Mouse (Mus musculus) forebrain, embryonic 11.5 days (tissue): ENCODE measurements at regions not wholly inside any gene's neighbourhood (a gene's known extent, or its start where the extent isn't known, plus 50 kb on each side); places are given as distances from the start of the nearest gene placed in this dataset.

Experiments
- ATAC-seq: fragments of 200-750 bp; cut with Nextera tagmentation; replicated peaks from 2 replicates; pipeline ENCODE4 v1.8.0; 2017; ENCODE audit warnings: moderate TSS enrichment; ENCODE audit not compliant: low FRiP score
- DNase-seq: peaks from one replicate; pipeline ENCODE4 v3.0.0-alpha.2; 2017; ENCODE audit warnings: low spot score
- H3K27ac ChIP-seq: fragments of 300-500 bp; sonication (generic); 2 replicates; pipeline ENCODE4 v1.5.1; 2014; ENCODE audit warnings: low read depth, low read length
- H3K27me3 ChIP-seq: fragments of 300-500 bp; sonication (generic); 2 replicates; pipeline ENCODE4 v1.6.1; 2014; ENCODE audit warnings: mild to moderate bottlenecking, low read length, mixed read lengths; ENCODE audit not compliant: control insufficient read depth, insufficient read depth
- H3K36me3 ChIP-seq: fragments of 300-500 bp; sonication (generic); 2 replicates; pipeline ENCODE4 v1.6.1; 2014; ENCODE audit warnings: mild to moderate bottlenecking, low read length, moderate library complexity, mixed read lengths; ENCODE audit not compliant: control insufficient read depth, insufficient read depth
- H3K4me1 ChIP-seq: fragments of 300-500 bp; sonication (generic); replicated peaks from 2 replicates; pipeline ENCODE4 v1.6.1; 2014; ENCODE audit warnings: low read length, mixed read lengths; ENCODE audit not compliant: control insufficient read depth, insufficient read depth
- H3K4me2 ChIP-seq: fragments of 300-500 bp; sonication (generic); 2 replicates; pipeline ENCODE4 v1.6.1; 2014; ENCODE audit warnings: low read depth, mild to moderate bottlenecking, low read length, moderate library complexity, mixed read lengths; ENCODE audit not compliant: severe bottlenecking
- H3K4me3 ChIP-seq: fragments of 300-500 bp; sonication (generic); 2 replicates; pipeline ENCODE4 v1.5.1; 2014; ENCODE audit warnings: low read depth, low read length
- H3K9ac ChIP-seq: fragments of 300-500 bp; sonication (generic); 2 replicates; pipeline ENCODE4 v1.6.1; 2014; ENCODE audit warnings: low read length
- H3K9me3 ChIP-seq: fragments of 300-500 bp; sonication (generic); 2 replicates; pipeline ENCODE4 v1.6.1; 2016; ENCODE audit warnings: low read length, mixed read lengths; ENCODE audit not compliant: control insufficient read depth
- WGBS: fragments of 180-500 bp; shearing (Covaris S2); extraction: QIAGEN DNeasy Blood & Tissue Kit; methylation state at CpG from one replicate; pipeline ENCODE4 v1.1.7; 2014; 5-methylcytosine and 5-hydroxymethylcytosine counted together

DNA sequence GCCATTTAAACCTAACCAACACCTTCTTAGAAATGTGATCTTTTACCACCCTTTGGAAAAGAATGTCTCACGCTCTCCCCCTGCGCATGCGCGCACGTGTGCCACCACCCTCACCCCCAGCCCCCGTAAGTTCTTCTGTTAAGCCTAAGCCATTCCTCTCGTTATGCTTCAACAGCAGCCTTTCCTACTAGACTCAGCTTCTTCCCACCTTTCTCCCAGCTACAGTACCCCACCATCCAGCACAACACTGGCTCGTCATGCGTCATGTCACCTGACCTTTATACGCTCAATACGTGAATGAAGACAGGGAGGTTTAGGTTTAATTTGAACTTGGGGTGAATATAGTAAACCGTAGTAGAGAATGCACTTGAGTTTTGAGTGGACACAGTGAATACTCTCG lies 55.8 kb upstream of the Mpp6 start:
- ATAC-seq (no peak), DNase-seq (no peak)
- Histone ChIP-seq H3K4me3 (no peak overlapping the region), H3K9me3 (no peaks in the 10 kb centered on the region), H3K4me2 (no peak overlapping the region), H3K36me3 (no peaks in the 10 kb centered on the region), H3K27me3 (no peaks in the 10 kb centered on the region), H3K27ac (no peak overlapping the region), H3K9ac (no peak overlapping the region), H3K4me1 (no peaks in the 10 kb centered on the region)
- 60% methylated on average over 13 of the region's 13 CpGs for WGBS

GRCm38 (mm10) chr6:50058596-50058995 lies 51.4 kb upstream of the Mpp6 start:
- Histone ChIP-seq H3K4me1 (no peaks in the 10 kb centered on the region), H3K4me3 (no peak overlapping the region), H3K4me2 (no peak overlapping the region), H3K27ac (no peak overlapping the region), H3K36me3 (no peaks in the 10 kb centered on the region), H3K9me3 (no peaks in the 10 kb centered on the region), H3K27me3 (no peaks in the 10 kb centered on the region), H3K9ac (no peak overlapping the region)
- DNase-seq (no peak), ATAC-seq (no peak)
- 94% methylated on average over 11 of the region's 11 CpGs for WGBS

GRCm38 (mm10) chr6:50059917-50060316 lies 50.1 kb upstream of the Mpp6 start:
- no peak for DNase-seq
- H3K27ac ChIP-seq: no peak overlapping the region
- H3K9ac ChIP-seq: no peak overlapping the region
- no peak overlapping the region for H3K4me2 ChIP-seq
- no peaks in the 10 kb centered on the region for H3K27me3 ChIP-seq
- WGBS: 91% methylated on average over 3 of the region's 3 CpGs
- no peaks in the 10 kb centered on the region for H3K36me3 ChIP-seq
- H3K9me3 ChIP-seq: no peaks in the 10 kb centered on the region
- ATAC-seq: no peak
- H3K4me3 ChIP-seq: no peak overlapping the region
- no peaks in the 10 kb centered on the region for H3K4me1 ChIP-seq
